Mouse (Mus musculus) spleen, postnatal 10 days (tissue): ENCODE data around the gene Lpin1.
A peak's percentile ranks its signal among the peaks of the same experiment; 100 is the strongest.

Experiments
- DNase-seq, 2 experiments: peaks; one replicate each; pipeline ENCODE4 v3.0.0; 2021 to 2022; ENCODE audit warnings: low spot score in 2 of 2

Lpin1 gene

DNA sequence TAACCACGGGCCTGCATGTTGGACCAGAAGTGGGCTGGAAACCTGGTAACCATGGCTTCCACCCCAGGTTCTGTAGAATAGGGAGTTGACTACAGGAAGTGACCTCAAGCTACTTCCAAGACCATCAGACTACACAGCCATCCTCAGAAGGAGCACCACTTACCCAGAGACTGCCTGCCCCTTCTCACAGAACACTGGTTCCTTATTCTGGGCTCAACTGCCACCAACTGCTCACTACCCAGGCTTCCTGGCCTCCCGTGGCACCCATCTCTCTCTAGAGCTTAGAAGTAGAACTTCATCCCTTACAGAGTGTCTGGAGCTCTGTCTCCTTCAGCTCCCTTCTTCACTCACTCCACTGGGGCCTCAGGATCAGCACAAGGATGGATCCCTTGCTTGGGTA lies at the start of gene Lpin1:
TSS of gene Lpin1 (minus strand) at position 31 of the 400 bp plus-strand sequence.
- DNase-seq, result no peak

DNA sequence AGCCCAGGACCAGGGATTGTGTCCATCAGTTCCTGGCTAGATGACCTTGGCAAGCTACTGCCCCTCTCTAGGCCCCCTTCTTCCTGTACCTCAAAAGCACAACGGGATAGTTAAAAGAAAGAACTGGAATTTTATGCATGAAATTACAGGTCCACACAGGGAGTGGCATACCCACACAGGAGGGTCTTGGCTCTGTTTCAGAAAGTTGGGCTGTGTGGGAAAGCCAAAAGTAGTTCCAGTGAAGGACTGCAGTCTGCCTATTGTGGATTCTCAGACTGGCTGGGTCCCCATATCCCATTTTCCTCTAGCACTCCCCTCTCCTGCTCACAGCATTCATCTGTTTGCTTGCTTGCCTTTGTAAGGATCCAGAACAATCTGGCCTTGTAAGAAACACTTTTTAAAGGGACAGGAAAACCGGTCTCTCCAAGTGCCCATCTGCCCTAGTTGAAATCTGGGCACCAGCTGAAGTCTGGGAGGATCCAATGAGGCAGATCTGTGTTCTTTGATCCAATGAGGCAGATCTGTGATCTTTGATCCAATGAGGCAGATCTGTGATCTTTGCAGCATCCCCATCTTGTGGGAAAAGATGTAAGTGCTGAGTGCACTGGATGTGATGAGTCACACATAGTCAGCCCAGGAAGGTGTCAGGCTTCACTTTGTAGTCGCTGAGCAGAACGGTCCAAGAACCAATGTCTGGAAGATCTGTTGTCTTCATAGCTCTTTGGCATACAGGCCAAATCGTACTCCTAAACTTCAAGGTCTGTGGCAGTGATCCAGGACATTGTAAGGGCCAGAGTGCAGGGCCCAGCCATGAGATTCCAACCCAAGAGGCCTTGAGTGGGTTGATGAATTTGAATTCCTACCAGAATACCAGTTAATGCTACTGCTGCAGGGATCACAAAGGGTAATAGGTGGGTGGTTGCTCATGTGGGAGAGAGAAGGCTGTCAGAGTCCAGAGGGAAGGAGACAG lies 46.4 kb upstream of the Lpin1 start:
- DNase-seq, result no peak

DNA sequence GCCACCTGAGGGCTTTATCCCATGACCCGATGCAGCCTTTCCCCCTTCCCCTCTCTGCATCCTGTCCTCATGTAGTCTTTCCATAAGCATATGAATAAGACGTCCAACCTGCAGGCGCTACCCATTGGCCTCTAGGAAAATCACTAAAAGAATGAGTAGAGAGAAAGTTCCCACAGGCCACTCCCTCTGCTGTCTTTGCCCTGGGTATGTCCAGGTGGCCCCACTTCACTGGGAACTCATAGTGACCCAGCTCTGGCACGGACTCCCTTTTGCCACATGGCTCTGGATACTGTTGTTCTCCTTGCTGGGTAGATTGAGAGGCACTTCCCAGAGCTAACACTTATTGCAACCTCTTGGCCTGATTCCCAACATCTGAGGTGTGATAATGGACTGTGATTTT lies 44.8 kb upstream of the Lpin1 start:
- no peak for DNase-seq

DNA sequence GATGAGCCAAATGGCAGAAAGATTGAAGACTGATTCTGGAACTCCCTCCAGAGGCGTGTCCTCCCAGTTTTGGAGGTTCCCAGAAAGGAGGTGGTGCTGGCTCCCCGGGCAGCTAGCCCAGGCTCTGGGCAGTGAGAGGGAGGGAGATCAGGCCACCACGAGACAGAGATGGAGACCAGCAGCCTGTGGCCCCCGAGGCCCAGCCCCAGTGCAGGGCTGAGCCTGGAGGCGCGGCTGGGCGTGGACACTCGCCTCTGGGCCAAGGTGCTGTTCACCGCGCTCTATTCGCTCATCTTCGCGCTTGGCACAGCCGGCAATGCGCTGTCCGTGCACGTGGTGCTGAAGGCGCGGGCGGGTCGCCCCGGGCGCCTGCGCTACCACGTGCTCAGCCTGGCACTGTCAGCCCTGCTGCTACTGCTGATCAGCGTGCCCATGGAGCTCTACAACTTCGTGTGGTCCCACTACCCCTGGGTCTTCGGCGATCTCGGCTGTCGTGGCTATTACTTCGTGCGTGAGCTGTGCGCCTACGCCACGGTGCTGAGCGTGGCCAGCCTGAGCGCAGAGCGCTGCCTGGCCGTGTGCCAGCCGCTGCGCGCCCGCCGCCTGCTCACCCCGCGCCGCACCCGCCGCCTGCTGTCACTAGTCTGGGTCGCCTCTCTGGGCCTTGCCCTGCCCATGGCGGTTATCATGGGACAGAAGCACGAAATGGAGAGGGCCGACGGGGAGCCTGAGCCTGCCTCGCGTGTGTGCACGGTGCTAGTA lies 42.7 kb upstream of the Lpin1 start, which contains the start of gene Ntsr2:
TSS of gene Ntsr2 (plus strand) at position 51 of the 762 bp plus-strand sequence.
- DNase-seq, result peak; percentile 14 to 66

DNA sequence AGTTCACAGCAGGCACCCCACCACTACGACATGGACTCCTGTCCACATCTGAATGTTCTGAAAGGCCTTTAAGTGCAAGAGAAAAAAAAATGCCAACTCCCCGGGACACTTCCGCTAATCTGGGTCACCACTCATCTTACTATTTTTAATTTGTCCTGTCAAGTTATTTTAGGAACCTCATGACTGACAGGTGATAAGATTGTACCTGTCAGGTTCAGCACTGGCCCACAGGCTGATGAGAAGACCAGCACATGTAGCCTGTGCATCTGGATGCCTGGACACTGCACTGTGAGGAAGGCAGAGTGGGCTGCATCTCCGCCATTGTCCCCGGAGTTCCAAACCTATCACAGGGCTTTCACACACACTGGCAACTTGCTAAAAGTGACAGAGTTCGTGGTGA lies 39.1 kb upstream of the Lpin1 start:
- DNase-seq, result no peak

DNA sequence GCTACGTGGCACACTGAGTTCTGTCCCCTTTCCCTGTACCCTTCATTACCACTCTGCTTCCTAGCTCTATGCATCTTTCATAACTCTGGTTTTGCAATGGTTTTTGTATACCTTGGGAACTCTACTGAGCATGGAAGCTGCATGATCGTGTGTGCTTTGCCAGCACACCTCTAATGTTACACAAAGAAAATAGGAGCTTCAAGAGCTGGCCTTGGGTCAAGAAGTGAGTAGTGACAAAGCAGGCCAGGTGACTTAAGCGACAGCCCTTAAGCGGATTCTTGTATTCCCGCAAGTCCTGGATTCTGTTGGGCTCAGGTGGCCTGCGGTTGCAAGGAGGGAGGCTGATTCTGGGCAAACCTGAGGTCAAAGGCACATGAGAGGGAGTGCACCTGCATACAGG lies 37.5 kb upstream of the Lpin1 start:
- no peak for DNase-seq

DNA sequence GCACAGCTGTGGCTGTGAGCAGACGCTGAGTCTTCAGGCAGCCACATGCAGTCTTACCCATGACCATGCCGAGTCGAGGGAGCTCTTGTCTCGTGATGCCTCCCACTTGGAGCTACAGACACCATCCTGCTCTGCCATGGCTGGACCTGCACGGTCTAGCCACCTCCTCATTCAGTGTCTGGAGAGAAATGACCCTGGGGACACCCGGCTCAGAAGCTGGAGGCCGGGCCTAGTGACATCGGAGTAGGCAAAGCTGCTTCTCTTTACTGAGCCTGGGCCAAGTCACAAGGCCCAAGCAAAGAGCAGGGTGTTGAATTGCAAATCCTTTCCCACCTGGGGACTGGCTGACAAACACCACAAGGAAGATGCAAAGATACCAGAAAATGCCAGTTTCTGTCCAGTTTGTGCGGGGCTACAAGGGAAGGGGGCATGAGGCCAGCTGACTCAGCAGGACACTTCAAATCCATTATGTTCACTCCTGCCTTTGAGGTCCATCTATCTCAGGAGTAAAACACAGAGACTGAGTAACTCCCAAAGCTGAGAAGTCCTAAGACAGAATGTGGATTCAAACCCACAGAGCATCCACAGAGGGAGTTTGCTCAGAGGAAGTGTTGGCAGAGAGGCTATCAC lies 36.1 kb upstream of the Lpin1 start:
- no peak for DNase-seq

DNA sequence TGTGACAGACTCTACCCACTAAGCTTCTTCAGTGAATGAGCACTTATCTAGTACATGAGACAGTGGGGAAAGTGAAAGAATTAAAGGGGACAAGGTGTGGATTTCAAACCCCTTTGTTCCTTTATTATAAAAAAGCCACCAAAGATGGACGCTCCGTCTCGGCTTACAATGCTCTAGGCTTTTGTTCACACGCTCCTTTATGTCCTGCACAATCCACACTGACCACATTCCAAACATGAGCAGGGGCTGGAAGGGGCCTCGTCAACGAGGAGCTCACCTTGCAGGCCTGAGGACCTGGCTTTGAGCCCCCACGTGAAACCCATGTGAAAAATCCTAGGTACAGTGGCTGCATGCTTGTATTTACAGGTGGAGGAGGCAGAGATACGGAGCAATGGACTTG lies 33.9 kb upstream of the Lpin1 start:
- DNase-seq, result no peak

DNA sequence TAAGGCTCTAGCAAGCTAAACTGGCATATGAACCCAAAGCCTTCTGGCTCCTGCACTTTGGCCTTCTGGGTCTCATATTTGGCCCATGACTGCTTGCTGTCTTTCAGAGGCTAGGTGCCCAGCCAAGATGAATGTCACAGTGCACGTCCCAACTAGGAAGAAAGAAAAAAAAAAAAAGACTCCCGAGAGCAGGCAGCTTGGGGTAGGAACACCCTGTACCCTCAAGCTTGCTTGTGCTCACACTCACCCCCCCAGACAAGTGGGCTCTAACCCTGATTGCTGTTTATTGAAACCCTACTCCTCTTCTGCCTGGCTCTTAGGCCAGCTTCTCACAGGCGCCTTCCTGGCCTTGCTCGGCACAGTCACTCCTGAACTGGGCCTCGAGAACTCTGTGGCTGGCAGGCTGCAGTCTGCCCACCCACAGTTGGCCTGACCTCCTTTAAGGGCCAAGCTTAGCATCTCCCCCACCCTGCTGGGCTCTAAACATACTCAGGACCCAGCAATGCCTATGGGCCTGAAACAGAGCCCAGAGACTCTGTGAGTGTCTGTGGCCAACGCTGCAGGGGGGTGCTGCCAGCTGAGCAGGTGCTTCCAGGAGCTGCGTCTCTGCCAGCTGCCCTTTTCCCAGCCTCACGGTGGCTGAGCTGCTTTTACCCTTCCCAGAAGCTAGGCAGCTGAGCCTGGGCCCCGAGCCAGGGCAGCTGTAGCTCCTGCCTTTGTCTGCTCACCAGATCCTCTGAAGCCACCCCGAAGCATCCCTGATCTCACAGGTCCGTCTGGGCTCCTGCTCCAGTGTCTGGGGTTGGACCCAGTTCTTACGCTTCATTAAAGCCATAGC lies 33.0 kb upstream of the Lpin1 start:
- no peak for DNase-seq

DNA sequence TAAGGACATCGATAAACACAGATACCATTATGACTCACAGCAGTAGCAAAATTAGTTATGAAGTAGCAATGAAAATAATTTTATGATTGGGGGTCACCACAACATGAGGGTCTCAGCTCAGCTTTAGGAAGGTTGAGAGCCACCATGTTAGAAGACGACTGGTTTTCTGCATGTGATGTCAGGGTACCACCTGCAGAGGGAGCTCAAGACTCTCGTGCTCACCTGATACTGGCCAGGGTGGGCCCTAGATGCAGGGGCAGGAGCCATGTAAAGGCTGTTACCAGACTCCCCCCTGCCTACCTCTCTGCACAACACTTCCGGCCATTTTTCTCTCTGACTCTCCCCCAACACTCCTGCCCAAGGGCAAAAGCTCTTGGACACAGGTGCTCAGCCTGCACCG lies 31.2 kb upstream of the Lpin1 start:
- no peak for DNase-seq

DNA sequence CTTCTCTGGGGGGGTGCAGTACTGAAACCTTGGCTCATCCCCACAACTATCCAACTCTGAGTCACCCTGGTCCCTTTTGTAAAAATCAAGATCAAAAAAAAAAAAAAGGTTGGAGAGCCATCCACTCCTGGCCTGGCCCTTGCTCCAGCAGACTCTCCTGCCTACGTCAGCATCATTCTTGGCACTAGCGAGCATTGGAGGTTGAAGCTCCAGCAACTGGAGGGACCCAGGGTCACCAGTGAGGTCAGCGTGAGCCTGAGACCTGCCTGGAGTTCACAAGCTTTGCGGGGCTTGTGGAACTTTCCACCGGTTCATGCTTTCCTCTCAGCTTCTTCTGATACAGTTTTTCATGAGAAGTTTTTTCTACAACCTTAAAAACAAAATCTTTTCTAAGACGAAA lies 29.3 kb upstream of the Lpin1 start:
- DNase-seq, result no peak

DNA sequence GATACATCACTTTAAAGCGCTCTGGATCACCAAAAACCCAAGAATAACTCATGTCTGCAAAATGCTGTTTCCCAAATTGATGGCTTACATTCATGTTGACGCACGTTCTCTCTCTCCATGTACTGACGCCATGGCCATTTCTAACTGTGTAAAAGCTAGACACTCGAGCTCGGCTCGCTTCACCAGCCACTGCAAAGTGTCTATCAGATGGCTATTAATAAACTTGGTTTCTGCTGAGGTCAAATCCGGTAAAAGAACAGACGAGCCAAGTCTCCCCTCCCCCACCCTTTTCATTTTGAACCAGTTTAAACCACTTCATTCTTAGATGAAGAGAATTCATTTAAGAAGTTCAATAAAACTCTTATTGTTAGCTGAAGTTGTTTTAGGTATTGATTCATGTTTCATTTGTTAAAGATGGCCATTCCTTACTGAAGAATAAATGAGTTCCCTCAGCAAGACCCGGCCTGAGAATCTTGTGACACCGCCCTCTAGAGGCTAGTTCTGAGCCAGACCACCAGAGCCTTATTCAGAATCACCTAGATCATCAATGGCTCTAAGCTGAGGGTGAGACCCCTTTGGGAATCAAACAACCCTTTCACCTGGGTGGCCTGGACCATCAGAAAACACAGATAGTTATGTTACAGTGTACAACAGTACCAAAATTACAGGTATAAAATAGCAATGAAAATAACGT lies 28.5 kb upstream of the Lpin1 start:
- DNase-seq, result no peak

DNA sequence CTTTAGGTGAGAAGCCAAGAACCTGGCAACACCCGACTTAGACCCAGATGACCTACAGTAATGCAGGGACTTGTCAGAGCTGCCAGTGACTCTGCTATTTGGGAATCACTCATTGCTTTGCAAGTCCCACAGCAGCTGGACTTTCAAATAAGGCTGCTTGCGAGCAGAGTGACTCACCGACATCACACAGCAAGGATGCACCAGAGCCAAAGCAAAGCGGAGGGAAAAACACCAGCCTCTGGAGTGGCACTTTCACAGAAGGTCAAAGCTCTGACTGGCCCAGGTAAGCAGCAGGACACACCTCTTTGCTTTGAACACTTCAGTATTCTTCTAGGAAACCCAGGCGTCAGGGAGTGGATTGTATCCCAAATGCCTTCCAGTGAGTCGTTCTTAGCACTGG lies 25.1 kb upstream of the Lpin1 start:
- DNase-seq, result no peak

DNA sequence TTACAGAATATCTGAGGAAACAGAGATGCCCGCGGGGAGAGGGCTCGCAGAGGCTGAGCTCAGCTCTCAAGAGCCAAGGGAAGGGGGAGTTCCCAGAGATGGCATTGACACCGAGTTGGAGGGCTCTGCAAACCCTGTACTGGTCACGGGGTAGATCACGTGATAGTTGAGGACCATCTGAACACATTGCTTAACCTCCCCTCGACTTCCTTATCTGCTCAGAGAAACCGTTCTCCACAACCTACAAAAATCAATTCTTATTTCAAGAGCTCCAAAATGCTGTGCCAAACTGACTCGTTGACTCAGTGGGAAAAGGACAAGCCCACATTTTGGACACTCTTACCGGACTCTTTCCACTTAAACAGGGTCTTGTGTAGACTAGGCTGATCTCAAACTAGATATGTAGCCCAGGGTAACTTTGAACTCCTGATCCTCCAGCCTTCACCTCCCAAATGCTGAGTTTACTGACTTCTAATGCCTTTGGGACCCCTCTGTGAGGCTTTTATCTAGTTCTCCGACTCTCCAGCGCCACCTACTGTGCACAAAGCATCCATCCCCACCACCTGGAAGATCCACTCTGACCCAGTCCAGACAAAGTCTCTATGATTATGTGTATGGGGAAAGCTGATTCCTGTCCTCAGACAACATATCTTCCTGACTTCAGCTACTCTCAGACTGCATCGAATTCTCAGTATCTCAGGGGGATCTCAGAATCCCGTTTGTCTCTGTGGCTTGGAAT lies 23.5 kb upstream of the Lpin1 start:
- DNase-seq, result peak; percentile 18 to 69

DNA sequence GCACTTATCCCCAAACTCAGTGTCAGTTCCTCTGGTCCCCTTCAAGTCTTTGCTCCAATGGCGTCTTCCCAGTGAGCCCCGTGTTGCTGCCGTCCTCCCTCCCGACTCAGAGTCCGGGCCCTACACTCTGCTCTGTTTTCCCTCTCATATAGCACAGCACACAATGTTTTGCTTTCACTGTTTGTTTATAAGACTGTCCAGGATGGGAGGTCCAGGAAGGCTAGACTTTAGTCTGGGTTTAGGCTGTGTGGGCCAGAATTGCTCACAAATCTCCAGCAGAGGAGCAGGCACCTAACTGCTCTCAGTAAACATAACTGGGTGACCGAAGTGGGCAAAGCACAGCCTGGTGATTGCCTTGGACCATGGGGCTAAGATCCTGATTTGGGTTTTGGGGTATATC lies 22.5 kb upstream of the Lpin1 start:
- no peak for DNase-seq

DNA sequence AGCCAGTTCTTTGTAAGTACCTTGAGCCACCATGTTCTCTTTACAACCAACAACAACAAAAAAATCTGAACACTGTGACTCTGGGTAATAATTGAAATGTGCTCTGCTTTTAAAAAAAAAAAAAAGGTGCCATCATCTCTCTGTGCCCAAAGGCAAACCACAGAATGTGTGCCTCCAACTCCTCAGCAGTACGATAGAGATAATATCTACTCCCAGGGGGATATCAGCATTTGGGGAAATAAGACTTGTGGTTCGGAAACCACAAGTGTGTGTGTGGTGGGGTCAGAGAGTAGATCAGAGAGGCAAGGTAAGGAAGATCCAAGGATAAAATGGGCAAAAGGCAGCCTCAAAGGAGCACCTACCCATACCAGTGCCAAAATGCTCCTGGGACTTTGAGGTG lies 20.7 kb upstream of the Lpin1 start:
- DNase-seq, result no peak

DNA sequence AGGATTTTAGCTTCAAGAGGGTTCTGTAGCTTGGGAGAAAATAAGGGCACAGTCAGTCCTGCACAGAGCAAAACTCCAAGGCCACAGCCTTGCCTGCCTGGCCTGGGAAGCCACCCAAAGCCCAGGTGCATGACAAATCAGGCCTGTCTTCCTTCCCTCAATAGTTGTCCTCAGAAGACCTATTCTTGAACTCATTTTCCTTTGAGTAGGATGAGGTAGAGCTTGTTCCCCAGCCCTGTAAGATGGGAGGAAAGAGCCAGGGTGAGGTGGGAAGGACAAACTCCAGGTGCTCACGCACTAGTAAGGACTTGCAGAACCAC lies 20.1 kb upstream of the Lpin1 start:
- no peak for DNase-seq

DNA sequence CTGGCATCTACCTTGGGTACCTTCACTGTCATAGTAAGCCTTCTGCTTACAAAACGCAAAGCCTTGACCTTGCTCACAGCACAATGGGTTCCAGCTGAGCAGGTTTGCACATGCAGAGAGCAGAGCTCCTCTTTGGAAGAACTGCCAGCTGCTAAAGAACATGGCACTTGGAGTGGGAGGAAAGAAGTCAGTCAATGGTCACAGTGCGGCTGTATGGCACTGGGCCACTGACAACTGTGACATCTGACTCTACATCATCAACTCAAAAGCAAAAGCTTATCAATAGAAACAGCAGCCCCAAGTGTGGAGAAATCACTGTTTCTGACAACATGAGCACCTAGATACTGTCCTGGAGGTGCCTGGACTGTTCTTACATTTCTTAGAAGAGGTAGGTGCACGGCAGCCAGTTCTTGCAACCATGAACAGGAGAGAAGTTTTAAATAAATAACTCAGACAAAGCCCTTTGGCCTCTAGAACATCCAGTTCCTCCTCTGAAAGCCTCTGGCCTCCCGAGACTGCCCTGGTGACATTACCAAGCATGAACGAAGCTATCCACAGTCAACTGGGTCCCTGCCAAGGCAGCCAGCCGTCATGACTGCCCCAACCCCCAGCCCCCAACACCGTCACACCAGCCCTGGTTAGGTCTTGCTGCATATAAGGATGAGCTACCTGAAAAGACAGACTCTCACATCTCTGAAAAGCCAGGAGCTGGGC lies 19.5 kb upstream of the Lpin1 start:
- DNase-seq, result no peak

DNA sequence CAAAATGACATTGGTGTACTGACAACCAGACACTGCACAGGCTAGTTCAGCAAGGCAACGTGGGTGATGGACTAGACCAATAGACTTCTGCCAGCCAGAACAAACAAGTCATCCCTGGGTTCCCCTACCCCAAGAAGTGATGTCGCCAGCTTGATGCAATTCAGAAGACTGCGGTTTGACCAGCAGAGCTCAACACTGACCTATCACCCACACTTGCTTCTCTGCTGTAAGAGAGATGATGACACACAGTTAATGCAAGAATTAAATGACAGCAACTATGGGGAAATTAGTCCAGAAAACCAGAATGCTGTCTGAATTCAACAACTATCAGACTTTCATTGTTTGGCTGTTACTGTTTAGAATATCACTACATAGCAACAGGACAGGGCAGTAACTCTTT lies 9.5 kb upstream of the Lpin1 start:
- DNase-seq, result no peak

DNA sequence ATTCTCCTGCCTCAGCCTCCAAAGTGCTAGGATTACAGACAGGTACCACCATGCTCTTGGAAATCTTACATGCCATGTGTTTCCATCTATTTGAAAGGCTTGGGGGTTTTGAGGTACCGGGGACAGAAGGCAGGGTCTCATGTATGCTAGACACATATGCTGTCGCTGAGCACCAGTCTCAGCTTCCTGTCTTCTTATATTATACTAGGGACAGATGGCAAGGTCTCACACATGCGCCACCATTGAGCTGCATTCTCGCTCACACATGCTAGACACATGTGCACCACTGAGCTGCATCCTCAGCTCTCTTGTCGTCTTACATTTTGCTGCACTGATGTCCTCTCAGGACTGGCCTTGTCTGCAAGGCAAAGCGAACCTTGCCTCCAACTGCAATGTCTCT lies 8.7 kb upstream of the Lpin1 start:
- no peak for DNase-seq
